Mouse (Mus musculus) heart, embryonic 12.5 days (tissue): ENCODE results near the gene Ntn4. TPM values are rescaled to one million over a fixed set of nuclear protein-coding genes. Genes with fewer than 3 reads are reported as not detected.
A peak's percentile ranks its signal among the peaks of the same experiment; 100 is the strongest.

Experiments
- ATAC-seq: fragments of 200-750 bp; cut with Nextera tagmentation; 2 replicates; pipeline ENCODE4 v1.8.0; 2017; ENCODE audit warnings: moderate TSS enrichment, moderate library complexity; ENCODE audit not compliant: insufficient number of reproducible peaks, low FRiP score
- H3K27ac ChIP-seq: fragments of 300-500 bp; sonication (generic); 2 replicates; pipeline ENCODE4 v1.5.1; 2016; ENCODE audit warnings: mild to moderate bottlenecking, moderate library complexity; ENCODE audit not compliant: poor library complexity, severe bottlenecking
- H3K27me3 ChIP-seq: fragments of 300-500 bp; sonication (generic); replicated peaks from 2 replicates; pipeline ENCODE4 v1.6.1; 2016; ENCODE audit warnings: mild to moderate bottlenecking, moderate library complexity
- H3K36me3 ChIP-seq: fragments of 300-500 bp; sonication (generic); 2 replicates; pipeline ENCODE4 v1.6.1; 2016; ENCODE audit warnings: mild to moderate bottlenecking, moderate library complexity
- H3K4me1 ChIP-seq: fragments of 300-500 bp; sonication (generic); replicated peaks from 2 replicates; pipeline ENCODE4 v1.6.1; 2016; ENCODE audit warnings: mild to moderate bottlenecking
- H3K4me2 ChIP-seq: fragments of 300-500 bp; sonication (generic); 2 replicates; pipeline ENCODE4 v1.6.1; 2016; ENCODE audit warnings: mild to moderate bottlenecking, moderate library complexity
- H3K4me3 ChIP-seq: fragments of 300-500 bp; sonication (generic); 2 replicates; pipeline ENCODE4 v1.5.1; 2016; ENCODE audit warnings: mild to moderate bottlenecking
- H3K9ac ChIP-seq: fragments of 300-500 bp; sonication (generic); 2 replicates; pipeline ENCODE4 v1.6.1; 2016; ENCODE audit warnings: mild to moderate bottlenecking, moderate library complexity
- H3K9me3 ChIP-seq: fragments of 300-500 bp; sonication (generic); replicated peaks from 2 replicates; pipeline ENCODE4 v1.6.1; 2016; ENCODE audit warnings: mild to moderate bottlenecking, moderate library complexity
- WGBS: fragments of 180-500 bp; shearing (Covaris S2); methylation state at CpG from one replicate; pipeline ENCODE4 v1.1.7; 2016; 5-methylcytosine and 5-hydroxymethylcytosine counted together
- polyA plus RNA-seq: library from polyadenylated mRNA; unstranded; fragments of >200 nt; fragmentation: Nextera tagmentation; extraction: Ambion mirVana; gene quantifications from 2 replicates; pipeline ENCODE4 v1.2.1, GENCODE M21; 2016

The Ntn4 gene
- polyA plus RNA-seq, 1 experiment from 2014 or later, result 1.3 TPM

DNA sequence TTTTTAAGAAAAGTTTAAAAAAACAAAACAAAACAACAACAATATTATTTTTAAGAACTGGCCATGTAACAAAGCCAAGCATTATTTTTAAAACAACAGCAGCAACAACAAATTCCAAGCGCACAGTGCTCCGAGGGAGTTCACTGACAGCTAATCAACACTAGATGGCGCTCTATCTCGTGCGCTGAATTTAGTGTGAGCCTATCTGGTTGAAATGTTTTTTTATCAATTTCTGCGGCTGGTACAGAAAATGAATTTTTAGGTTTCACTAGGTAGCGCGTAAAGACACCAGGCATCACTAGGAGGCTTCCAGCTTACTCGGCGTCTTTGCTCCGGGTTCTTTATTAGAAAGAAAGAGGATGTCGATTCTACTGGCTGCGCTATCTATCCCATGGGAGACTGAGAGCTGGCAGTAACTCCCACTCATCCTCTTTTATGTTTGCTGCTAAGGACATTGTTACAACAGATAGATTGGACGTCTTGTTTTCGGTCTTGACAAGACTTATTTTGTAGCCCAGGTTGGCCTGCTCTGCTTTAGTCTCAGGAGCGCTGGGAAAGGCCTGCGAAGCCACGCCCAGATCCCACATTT is 29.0 kb upstream of the Ntn4 start:
- no peaks in the 10 kb centered on the region for H3K36me3 ChIP-seq
- no peak for ATAC-seq
- WGBS, result 46% methylated on average over 18 of the region's 18 CpGs
- H3K4me3 ChIP-seq, result no peak overlapping the region
- H3K4me2 ChIP-seq, result peak overlapping the region; percentile 43; the same call in 1 of the 2 replicates
- no peaks in the 10 kb centered on the region for H3K4me1 ChIP-seq
- no peak overlapping the region for H3K27ac ChIP-seq
- H3K27me3 ChIP-seq, result no peaks in the 10 kb centered on the region
- H3K9me3 ChIP-seq, result peaks cover 20% of the 10 kb centered on the region; the same call in 1 of the 2 replicates
- H3K9ac ChIP-seq, result no peak overlapping the region

DNA sequence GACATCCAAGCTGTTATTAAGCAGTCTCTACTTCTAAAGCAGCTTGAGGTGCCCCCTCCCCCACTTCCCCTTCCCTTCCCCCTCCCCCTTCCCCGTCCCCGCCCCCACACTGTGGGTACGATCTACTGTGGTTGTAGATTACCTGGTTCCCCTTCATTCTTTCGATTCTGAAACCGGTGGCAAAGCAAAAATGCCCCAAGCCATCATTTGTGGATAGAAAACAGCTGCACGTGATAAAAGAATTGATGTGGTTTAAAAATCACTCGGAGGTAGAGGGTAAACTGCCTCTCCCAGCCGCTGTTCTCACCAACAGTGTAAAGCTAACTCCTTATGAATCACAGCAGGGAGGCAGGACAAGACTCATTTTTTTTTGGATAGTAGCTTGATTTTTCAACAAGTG is 25.6 kb upstream of the Ntn4 start:
- WGBS, result 66% methylated on average over 8 of the region's 8 CpGs
- Histone ChIP-seq H3K4me2 (no peak overlapping the region), H3K9ac (no peak overlapping the region)

DNA sequence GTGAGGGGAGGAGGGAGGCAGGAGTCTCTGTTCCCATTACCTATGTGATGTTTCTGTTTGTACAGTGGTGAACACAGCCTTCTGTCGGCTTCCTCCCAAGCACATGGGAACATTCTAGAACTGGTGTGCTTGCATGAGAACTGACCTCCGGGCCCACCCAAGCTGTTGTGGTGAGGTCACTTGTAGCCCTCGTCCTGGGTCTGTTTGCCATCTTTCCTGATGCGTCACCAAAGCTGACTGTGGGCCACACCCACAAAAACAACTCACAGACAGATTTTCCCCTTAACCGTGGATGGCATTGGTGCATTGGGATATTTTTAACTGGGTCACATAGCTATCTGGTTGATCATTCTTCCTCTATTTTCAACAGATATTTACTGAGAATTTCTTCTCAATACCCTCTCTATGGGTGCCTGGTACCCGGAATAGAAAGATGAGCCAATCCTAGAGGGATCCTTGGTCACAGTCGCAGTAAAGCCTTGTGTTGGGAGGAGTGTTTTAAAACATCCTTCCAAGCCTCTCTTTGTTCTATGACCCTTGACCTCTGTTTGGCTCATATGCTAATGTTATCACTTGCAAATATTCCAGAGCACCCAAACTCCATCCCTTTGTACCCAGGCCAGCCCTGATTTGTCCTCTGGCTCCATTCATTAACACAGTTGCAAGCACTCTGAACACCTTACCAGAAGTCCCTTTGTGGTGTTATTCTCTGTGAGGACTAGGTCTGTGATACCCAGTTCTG is 19.9 kb upstream of the Ntn4 start:
- Histone ChIP-seq H3K9me3 (no peaks in the 10 kb centered on the region; the same call in 1 of the 2 replicates), H3K4me2 (no peak overlapping the region), H3K27ac (no peak overlapping the region), H3K27me3 (no peaks in the 10 kb centered on the region), H3K36me3 (no peaks in the 10 kb centered on the region), H3K4me1 (no peaks in the 10 kb centered on the region), H3K4me3 (no peak overlapping the region), H3K9ac (no peak overlapping the region)
- WGBS, result 62% methylated on average over 7 of the region's 7 CpGs
- no peak for ATAC-seq

More for the DNA sequence above, 25.6 kb upstream of the Ntn4 start:
- no peak overlapping the region for H3K27ac ChIP-seq
- no peaks in the 10 kb centered on the region for H3K36me3 ChIP-seq
- no peak for ATAC-seq
- H3K27me3 ChIP-seq, result no peaks in the 10 kb centered on the region
- H3K4me1 ChIP-seq, result no peaks in the 10 kb centered on the region
- H3K4me3 ChIP-seq, result no peak overlapping the region
- H3K9me3 ChIP-seq, result peaks cover 6% of the 10 kb centered on the region; the same call in 1 of the 2 replicates

DNA sequence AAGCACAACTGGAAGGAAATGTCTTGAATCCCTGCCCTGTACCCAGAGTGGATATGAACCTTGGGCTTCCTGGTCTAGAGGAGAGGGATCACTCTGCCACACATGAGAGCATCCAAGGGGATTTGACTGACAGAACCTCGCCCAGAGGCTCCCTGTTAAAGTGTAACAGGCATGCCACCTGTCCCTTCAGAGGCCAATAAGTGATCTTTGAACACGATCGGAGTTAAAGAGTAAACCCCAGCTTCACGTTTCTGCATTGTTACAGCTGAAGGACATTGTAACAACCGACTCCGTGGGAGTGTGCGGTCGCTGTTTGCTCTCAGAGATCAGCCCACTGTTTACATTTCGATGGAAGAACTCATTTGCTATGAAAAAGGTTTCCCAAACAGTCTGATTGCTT is 16.8 kb upstream of the Ntn4 start:
- H3K27ac ChIP-seq, result no peak overlapping the region
- no peaks in the 10 kb centered on the region for H3K36me3 ChIP-seq
- no peaks in the 10 kb centered on the region for H3K9me3 ChIP-seq
- H3K4me1 ChIP-seq, result no peaks in the 10 kb centered on the region
- no peaks in the 10 kb centered on the region for H3K27me3 ChIP-seq
- no peak for ATAC-seq
- no peak overlapping the region for H3K9ac ChIP-seq
- WGBS, result 62% methylated on average over 9 of the region's 9 CpGs
- H3K4me2 ChIP-seq, result no peak overlapping the region
- H3K4me3 ChIP-seq, result no peak overlapping the region

DNA sequence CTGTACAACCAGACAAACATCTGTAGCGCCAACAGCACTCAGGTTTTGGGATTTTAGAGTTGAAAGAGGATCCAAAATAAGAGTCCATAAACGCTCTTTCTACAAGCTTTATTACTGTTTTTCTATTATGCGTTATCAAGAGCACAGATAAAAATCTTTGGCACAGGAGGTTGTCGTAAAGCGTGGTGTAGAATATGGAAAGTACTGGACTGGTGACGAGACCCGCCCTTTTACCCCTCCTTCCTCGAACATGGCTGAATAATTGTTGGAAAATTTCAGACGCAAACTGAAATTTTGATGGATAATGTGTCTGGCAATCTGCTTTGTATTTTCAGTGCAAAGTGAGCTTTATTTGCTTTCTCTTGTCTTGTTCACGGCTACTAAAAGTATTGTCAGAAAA is 16.3 kb upstream of the Ntn4 start:
- no peak for ATAC-seq
- H3K27me3 ChIP-seq, result no peaks in the 10 kb centered on the region
- no peak overlapping the region for H3K9ac ChIP-seq
- H3K9me3 ChIP-seq, result no peaks in the 10 kb centered on the region
- no peak overlapping the region for H3K27ac ChIP-seq
- 78% methylated on average over 10 of the region's 10 CpGs for WGBS
- H3K4me1 ChIP-seq, result no peaks in the 10 kb centered on the region
- no peak overlapping the region for H3K4me2 ChIP-seq
- no peak overlapping the region for H3K4me3 ChIP-seq
- no peaks in the 10 kb centered on the region for H3K36me3 ChIP-seq

DNA sequence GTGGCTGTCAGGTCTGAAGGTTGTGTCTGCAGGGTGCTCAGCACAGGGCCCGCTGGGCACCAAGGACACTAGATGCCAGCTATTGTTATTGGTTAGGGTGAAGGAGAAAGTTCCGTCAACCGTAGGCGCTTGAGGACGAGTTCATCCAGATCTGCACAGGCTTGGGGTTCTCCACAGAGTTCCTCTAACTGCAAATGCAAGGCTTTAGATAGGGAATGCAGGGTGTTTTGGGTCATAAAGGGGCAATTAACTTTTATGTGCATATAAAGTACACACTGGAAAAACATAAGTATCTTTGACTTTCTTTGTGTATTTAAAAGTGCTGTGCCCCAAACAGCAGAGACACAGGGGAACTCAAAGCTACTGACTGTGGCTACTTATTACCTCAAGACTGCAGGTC is 10.2 kb upstream of the Ntn4 start:
- Histone ChIP-seq H3K36me3 (no peaks in the 10 kb centered on the region), H3K27ac (no peak overlapping the region)
- ATAC-seq, result no peak

DNA sequence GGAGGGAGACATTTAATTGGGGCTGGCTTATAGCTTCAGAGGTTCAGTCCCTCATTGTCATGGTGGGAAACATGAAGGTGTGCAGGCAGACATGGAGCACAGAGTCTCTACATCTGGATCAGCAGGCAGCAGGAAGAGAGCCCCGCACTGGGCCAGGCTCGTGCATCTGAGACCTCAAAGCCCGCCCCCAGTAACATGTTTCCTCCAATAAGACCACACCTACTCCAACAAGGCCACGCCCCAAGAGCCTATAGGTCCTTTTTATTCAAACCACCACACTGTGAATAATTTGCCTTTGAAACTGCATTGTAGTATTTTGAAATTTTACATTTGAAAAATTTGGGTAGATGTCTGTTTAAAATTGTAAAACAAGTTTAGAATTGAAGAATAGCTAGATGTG is 8.4 kb upstream of the Ntn4 start:
- Histone ChIP-seq H3K36me3 (no peaks in the 10 kb centered on the region), H3K27me3 (peaks cover 31% of the 10 kb centered on the region), H3K27ac (no peak overlapping the region), H3K9me3 (0 out of 2 replicates have a peak, but pooled peaks cover 8% of the 10 kb centered on the region), H3K4me3 (no peak overlapping the region), H3K4me2 (no peak overlapping the region), H3K4me1 (no peaks in the 10 kb centered on the region), H3K9ac (no peak overlapping the region)
- WGBS, result 76% methylated on average over 4 of the region's 4 CpGs
- ATAC-seq, result no peak

More for the DNA sequence above, 10.2 kb upstream of the Ntn4 start:
- Histone ChIP-seq H3K27me3 (peaks cover 16% of the 10 kb centered on the region), H3K9me3 (0 out of 2 replicates have a peak, but pooled peaks cover 8% of the 10 kb centered on the region), H3K4me2 (no peak overlapping the region), H3K4me1 (no peaks in the 10 kb centered on the region), H3K4me3 (no peak overlapping the region), H3K9ac (no peak overlapping the region)
- 90% methylated on average over 5 of the region's 5 CpGs for WGBS

DNA sequence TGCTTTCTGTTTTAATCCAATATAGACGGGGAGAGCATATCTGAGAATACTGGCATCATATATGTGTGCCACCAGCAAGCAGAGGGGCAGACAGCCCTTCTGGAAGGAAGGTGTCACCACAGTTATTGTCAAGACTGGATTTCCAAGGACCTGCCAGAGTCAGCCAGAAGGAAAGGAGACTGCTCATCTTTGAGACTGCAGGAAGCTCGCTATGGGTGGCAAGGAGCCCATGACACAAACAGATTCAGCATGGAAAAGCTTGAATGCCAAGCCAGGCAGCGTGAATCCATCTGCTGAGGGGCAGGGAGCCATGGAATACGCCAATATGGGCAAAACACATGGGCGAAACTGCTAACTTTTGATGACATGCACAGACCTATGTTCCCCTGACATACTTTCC is 6.9 kb upstream of the Ntn4 start:
- Histone ChIP-seq H3K36me3 (no peaks in the 10 kb centered on the region), H3K4me1 (no peaks in the 10 kb centered on the region), H3K27ac (no peak overlapping the region), H3K4me3 (no peak overlapping the region), H3K9me3 (0 out of 2 replicates have a peak, but pooled peaks cover 8% of the 10 kb centered on the region), H3K9ac (no peak overlapping the region), H3K27me3 (peaks cover 40% of the 10 kb centered on the region), H3K4me2 (no peak overlapping the region)
- no peak for ATAC-seq
- 76% methylated on average over 5 of the region's 5 CpGs for WGBS

DNA sequence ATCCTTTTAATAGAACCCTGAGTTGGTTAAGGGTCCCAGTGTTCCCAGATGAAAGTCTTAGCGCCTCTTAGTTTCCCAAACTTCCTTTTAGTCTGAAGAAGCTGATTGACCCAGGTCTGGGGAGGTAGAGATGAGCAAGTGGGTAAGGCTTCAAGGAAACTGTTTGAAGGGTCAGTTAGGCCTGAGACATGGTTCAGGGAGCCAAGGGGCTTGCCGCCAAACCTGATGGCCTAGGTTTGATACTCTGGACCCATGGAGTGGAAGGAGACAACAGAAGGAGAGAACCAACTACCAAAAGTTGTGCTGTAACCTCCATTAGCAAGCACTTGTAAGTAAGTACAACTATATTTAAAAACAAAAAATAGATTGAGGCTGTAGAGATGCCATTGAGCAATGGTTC is 6.5 kb upstream of the Ntn4 start:
- Histone ChIP-seq H3K27ac (no peak overlapping the region), H3K36me3 (no peaks in the 10 kb centered on the region), H3K4me2 (no peak overlapping the region), H3K4me3 (no peak overlapping the region), H3K9ac (no peak overlapping the region), H3K4me1 (no peaks in the 10 kb centered on the region), H3K27me3 (peaks cover 44% of the 10 kb centered on the region), H3K9me3 (0 out of 2 replicates have a peak, but pooled peaks cover 8% of the 10 kb centered on the region)
- no peak for ATAC-seq
- 85% methylated on average over 2 of the region's 2 CpGs for WGBS

DNA sequence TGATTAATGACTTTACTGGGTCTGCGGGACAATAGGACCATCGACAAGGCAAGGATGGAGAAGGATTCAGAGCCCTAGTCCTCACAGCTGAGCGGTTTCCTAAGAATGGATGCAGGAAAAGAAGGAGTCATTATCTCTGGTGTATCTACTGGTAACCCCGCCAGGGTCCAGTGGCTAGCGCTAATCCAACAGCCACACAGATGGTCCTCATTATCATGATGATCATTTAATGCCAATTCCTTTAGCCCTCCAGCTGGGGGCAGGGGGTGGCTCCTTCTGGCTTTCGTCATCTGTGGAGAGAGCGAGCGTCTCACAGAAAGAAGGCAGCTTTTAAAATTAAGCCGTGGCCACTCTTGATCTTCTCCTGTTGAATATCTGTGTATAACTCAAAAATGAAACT is 4.5 kb upstream of the Ntn4 start:
- Histone ChIP-seq H3K9ac (no peak overlapping the region), H3K36me3 (no peaks in the 10 kb centered on the region), H3K4me2 (no peak overlapping the region), H3K27me3 (peaks cover 62% of the 10 kb centered on the region), H3K27ac (no peak overlapping the region), H3K4me3 (no peak overlapping the region), H3K9me3 (no peaks in the 10 kb centered on the region), H3K4me1 (peaks cover 6% of the 10 kb centered on the region)
- WGBS, result 43% methylated on average over 9 of the region's 9 CpGs
- no peak for ATAC-seq

DNA sequence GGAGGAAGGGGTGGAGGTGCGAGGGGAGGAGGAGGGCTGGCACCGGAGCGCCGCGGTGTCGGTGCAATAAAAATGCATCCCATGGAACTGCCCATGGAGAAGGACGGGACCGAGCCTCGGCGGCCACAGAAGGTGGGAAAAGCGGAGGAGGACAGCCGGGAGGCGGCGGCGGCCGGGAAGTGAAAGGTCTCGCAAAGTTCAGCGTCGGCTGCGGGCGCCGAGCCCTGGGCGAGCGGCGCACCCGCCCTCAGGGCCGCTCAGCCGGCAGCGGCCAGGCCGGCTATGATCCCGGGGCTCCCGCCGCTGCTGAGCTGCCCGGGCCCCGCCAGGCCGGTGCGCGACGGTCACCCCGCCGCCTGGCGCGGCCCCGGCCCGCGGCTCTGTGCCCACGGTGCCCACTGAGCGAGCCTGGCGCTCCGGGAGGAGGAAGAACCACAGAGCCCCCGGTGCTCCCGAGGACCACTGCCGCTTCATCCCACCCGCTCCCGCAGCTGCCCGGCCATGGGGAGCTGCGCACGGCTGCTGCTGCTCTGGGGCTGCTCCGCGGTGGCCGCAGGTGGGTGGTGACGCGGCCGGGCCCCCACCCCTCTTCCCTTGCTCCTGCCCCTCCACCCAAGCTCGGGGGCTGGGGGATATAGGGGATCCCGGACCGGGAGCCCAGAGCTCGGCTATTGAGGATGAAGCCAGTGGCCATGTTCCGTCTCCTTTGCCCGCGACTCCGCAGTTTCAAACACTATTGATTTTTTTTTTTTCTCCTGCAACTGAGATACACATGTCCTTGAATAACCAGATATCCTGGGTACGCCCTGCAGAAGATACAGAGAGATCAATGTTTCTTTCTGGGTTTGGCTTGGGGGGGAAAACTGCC is 706 bp downstream of the Ntn4 start:
- Histone ChIP-seq H3K9me3 (no peaks in the 10 kb centered on the region), H3K36me3 (no peaks in the 10 kb centered on the region), H3K4me1 (peaks cover 23% of the 10 kb centered on the region), H3K4me2 (peak overlapping the region; percentile 100), H3K4me3 (peak overlapping the region; percentile 72), H3K27me3 (peaks cover 79% of the 10 kb centered on the region), H3K27ac (no peak overlapping the region), H3K9ac (peak overlapping the region; percentile 87)
- WGBS, result under 1% methylated on average over 48 of the region's 73 CpGs
- ATAC-seq, result peak; percentile 73
